Mouse (Mus musculus) ES-E14 (cell line): ENCODE data around the gene Dock4.

ENCODE experiments used
- CHD2 ChIP-seq: IDR thresholded peaks from 2 replicates; pipeline ENCODE4 v1.6.1; 2014; ENCODE audit warnings: mild to moderate bottlenecking, low read depth, low read length, inconsistent platforms
- HCFC1 ChIP-seq: IDR thresholded peaks from 2 replicates; pipeline ENCODE4 v1.6.1; 2012; ENCODE audit warnings: low read length, inconsistent platforms, borderline replicate concordance; ENCODE audit not compliant: insufficient read depth
- MAFK ChIP-seq: IDR thresholded peaks from 2 replicates; pipeline ENCODE4 v1.6.1; 2014; ENCODE audit warnings: mild to moderate bottlenecking, low read depth, low read length, inconsistent platforms; ENCODE audit not compliant: insufficient read depth
- ZC3H11A ChIP-seq: IDR thresholded peaks from 2 replicates; pipeline ENCODE4 v1.6.1; 2012; ENCODE audit warnings: low read depth, mild to moderate bottlenecking, inconsistent platforms, low read length, borderline replicate concordance
- ZNF384 ChIP-seq: IDR thresholded peaks from 2 replicates; pipeline ENCODE4 v1.6.1; 2012; ENCODE audit warnings: low read depth, low read length, inconsistent platforms

GRCm38 (mm10) chr12:40581037-40581436 lies 135.3 kb downstream of the Dock4 start:
- TF ChIP-seq ZNF384 (no peak), MAFK (no peak), HCFC1 (no peak), ZC3H11A (no peak), CHD2 (no peak)
